Mouse (Mus musculus): ENCODE measurements around the gene Traf5. TPM values are rescaled to one million over a fixed set of nuclear protein-coding genes. Genes with fewer than 3 reads are reported as not detected.

Traf5 gene
- total RNA-seq, 2 experiments from 2014 or later, result 3.6 to 5.6 TPM

DNA sequence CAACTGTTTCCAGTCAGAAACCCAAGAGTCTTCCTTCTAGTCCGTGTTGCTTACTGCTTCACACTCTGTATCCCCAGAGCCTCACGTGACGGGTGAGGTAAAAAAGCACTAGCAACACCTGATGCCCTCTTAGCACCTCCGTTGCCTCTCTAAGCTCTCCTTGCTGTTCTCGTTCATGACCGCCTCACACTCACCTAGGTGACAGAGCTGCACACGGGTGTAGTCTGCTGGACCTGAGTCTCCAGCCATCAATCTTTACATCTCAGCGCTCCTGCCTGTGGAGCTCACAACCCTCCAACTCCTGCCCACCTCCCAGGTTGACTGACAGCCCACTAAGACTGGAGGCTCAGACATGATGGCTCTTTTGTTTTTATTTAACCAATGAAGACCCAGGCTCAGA is 144.6 kb downstream of the Traf5 start:
- no peak for DNase-seq
- intact Hi-C loops (cut with DNase I; ENCODE audit: low total_unique reads), result no loop called here

Small RNAs within 50 kb of the gene (microRNA-seq; reads per million reads assigned to microRNA genes)
- gene Mir3473c, result 0 reads per million in 2 experiments

Other genes starting within 250 kb of the Traf5 start
- 1 to 10 TPM; 8.0 to 8.1 TPM for gene Slc30a1, start 185.8 kb downstream of the Traf5 start, total RNA-seq (2021)
- under 1 TPM in 1 of 2 experiments, not detected in 1; 0.06 TPM for gene Rd3, start 115.2 kb downstream of the Traf5 start, total RNA-seq (2021)
- 10 to 100 TPM; 17.5 to 19.8 TPM for gene Rcor3, start 45.5 kb upstream of the Traf5 start, total RNA-seq (2021)
- gene Kcnh1, start 98.2 kb upstream of the Traf5 start, total RNA-seq (2021), result under 1 TPM; 0.04 to 0.07 TPM

All from gastrocnemius, postnatal 14 days (tissue).